Mouse (Mus musculus) liver, adult 2 months (tissue): ENCODE results near the gene Tsc2.

ENCODE experiments used
- CTCF ChIP-seq: fragments of 200-500 bp; IDR thresholded peaks from 2 replicates; pipeline ENCODE4 v1.5.1; 2011; ENCODE audit warnings: low read depth, low read length, control low read depth
- POLR2A ChIP-seq: fragments of 200-500 bp; IDR thresholded peaks from 2 replicates; pipeline ENCODE4 v1.6.1; 2011; ENCODE audit warnings: low read length, control low read depth; ENCODE audit not compliant: insufficient read depth; ENCODE audit errors: extremely low read depth

DNA sequence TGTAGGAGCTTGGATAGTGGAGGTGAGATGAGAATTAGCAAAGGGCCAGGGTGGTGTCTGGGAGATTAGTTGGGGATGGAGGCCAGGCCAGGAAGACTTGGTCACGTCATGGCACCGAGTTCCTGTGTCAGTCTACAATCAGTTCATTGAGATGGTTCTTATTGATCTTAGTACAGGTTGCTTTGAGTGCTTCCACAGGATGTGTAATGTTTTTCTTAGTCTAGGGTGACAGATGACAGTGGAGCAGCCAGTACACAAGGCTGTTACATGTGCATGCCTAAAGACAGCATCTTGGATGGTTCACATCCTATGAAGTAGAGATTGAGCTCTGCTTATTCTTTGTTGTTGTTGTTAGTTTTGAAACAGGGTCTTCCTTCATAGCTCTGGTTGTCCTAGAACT lies 70.8 kb downstream of the Tsc2 start:
- TF ChIP-seq CTCF (no peak), POLR2A (no peak)
